Mouse (Mus musculus) neural tube, embryonic 14.5 days (tissue): ENCODE results near the gene Msmb. TPM values are rescaled to one million over a fixed set of nuclear protein-coding genes. Genes with fewer than 3 reads are reported as not detected.

Source experiments
- ATAC-seq: fragments of 200-750 bp; cut with Nextera tagmentation; 2 replicates; pipeline ENCODE4 v1.8.0; 2017; ENCODE audit warnings: low read depth, mild to moderate bottlenecking, moderate TSS enrichment, moderate library complexity
- H3K27ac ChIP-seq: fragments of 300-500 bp; sonication (generic); 2 replicates; pipeline ENCODE4 v1.5.1; 2014; ENCODE audit warnings: low read depth, mild to moderate bottlenecking, control low read depth, low read length, moderate library complexity, mixed read lengths
- H3K27me3 ChIP-seq: fragments of 300-500 bp; sonication (generic); 2 replicates; pipeline ENCODE4 v1.6.1; 2014; ENCODE audit warnings: low read length; ENCODE audit not compliant: control insufficient read depth, insufficient read depth
- H3K36me3 ChIP-seq: fragments of 300-500 bp; sonication (generic); 2 replicates; pipeline ENCODE4 v1.6.1; 2014; ENCODE audit warnings: low read length, mixed read lengths; ENCODE audit not compliant: control insufficient read depth, insufficient read depth
- H3K4me1 ChIP-seq: fragments of 300-500 bp; sonication (generic); 2 replicates; pipeline ENCODE4 v1.6.1; 2014; ENCODE audit warnings: low read length; ENCODE audit not compliant: control insufficient read depth, insufficient read depth
- H3K4me2 ChIP-seq: fragments of 300-500 bp; sonication (generic); 2 replicates; pipeline ENCODE4 v1.6.1; 2014; ENCODE audit warnings: mild to moderate bottlenecking, low read depth, low read length, control low read depth
- H3K4me3 ChIP-seq: fragments of 300-500 bp; sonication (generic); 2 replicates; pipeline ENCODE4 v1.5.1; 2014; ENCODE audit warnings: low read depth, low read length, control low read depth, mixed read lengths
- H3K9ac ChIP-seq: fragments of 300-500 bp; sonication (generic); replicated peaks from 2 replicates; pipeline ENCODE4 v1.6.1; 2014; ENCODE audit warnings: low read depth, mild to moderate bottlenecking, control low read depth, low read length, mixed read lengths
- H3K9me3 ChIP-seq: fragments of 300-500 bp; sonication (generic); 2 replicates; pipeline ENCODE4 v1.6.1; 2016; ENCODE audit warnings: low read length; ENCODE audit not compliant: control insufficient read depth
- WGBS: fragments of 180-500 bp; shearing (Covaris S2); extraction: QIAGEN DNeasy Blood & Tissue Kit; methylation state at CpG from one replicate; pipeline ENCODE4 v1.1.7; 2014; 5-methylcytosine and 5-hydroxymethylcytosine counted together
- polyA plus RNA-seq: library from polyadenylated mRNA; unstranded; fragments of >200 nt; fragmentation: Nextera tagmentation; extraction: Ambion mirVana; gene quantifications from 2 replicates; pipeline ENCODE4 v1.2.1, GENCODE M21; 2014

The Msmb gene
- not detected in 2 replicates for polyA plus RNA-seq

DNA sequence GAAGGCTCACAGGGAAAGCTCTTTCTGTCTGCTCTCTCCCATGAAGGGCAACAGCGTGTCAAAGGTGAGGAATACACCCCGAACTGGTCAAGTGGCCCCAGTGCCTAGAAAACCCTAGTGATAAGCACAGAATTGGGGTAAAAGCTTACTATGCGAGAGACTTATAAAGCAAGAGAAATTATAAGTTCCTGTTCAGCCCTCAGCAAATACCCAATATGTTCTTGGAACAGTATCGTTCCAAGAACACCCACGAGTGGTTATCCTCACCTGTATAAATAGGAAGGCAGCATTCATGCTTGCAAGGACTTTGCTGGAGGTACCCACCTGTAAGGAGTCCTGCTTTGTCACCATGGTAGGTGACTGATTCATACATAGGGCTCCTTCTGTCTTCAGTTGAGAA is at the start of gene Msmb:
Msmb (plus strand) TSS at position 301 of the 400 bp plus-strand sequence.
- Histone ChIP-seq H3K9me3 (no peaks in the 10 kb centered on the region), H3K4me2 (no peak within 1 kb of the TSS), H3K36me3 (no peaks in the 10 kb centered on the region), H3K27ac (no peak within 1 kb of the TSS), H3K4me1 (no peaks in the 10 kb centered on the region), H3K9ac (no peak within 1 kb of the TSS), H3K4me3 (no peak within 1 kb of the TSS), H3K27me3 (no peaks in the 10 kb centered on the region)
- ATAC-seq: no peak
- WGBS: 90% methylated on average over 5 of the region's 5 CpGs

DNA sequence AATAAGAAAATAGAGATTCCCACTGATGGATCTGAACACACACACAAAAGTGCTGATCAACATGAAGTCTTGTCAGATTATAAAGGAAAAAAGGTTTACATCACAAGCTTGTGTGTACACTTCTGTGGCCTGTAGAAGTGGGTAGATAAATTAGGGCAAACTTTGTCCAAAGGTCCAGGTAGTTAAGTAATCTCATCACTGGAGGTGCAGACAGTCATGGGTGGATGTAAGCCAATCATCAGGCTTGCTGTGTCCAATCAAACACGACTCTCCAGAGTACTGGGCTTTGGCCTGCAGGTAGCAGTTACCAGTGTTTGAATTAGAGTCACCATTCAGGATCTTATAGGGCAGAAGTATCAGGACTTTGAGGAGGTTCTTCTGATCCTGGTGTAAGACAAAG is 48.8 kb upstream of the Msmb start:
- 74% methylated on average over 1 of the region's 1 CpGs for WGBS

DNA sequence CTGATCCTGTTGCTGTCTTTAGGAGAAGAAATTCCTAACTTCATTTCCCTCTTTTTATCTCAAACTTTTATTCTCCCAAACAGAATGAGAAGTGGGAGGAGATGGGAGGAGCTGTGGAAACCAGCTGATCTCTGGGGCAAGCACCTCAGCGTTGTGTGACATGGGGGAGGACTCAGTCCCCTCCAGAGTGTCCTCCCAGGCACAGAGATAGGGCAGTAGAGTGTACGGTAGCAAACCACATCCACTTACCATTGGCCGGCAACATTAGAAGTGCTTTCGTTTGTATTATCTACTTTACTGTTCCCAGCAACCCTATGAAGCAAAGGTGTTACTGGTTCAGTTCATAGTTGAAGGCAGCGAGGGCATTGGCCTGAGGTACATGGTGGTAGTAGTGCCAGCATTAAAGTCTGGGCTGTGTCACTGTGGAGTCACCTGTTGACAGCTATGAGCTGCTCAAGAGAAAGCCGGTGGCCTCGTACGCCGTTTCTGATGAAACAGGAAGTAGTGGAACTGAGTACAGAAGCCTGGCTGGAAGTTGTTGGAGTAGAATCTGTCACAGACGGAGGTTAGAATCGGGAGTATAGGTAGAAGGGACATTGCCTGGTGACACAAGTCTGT is 48.2 kb upstream of the Msmb start:
- no peaks in the 10 kb centered on the region for H3K9me3 ChIP-seq
- ATAC-seq: no peak
- H3K4me1 ChIP-seq: no peaks in the 10 kb centered on the region
- H3K27me3 ChIP-seq: no peaks in the 10 kb centered on the region
- 95% methylated on average over 11 of the region's 11 CpGs for WGBS
- H3K27ac ChIP-seq: no peak overlapping the region
- H3K36me3 ChIP-seq: peaks cover 26% of the 10 kb centered on the region
- no peak overlapping the region for H3K4me3 ChIP-seq
- H3K4me2 ChIP-seq: no peak overlapping the region
- H3K9ac ChIP-seq: no peak overlapping the region

More for the DNA sequence above, 48.8 kb upstream of the Msmb start:
- no peaks in the 10 kb centered on the region for H3K4me1 ChIP-seq
- H3K9ac ChIP-seq: no peak overlapping the region
- ATAC-seq: no peak
- no peaks in the 10 kb centered on the region for H3K27me3 ChIP-seq
- H3K4me2 ChIP-seq: no peak overlapping the region
- no peak overlapping the region for H3K27ac ChIP-seq
- H3K4me3 ChIP-seq: no peak overlapping the region
- H3K36me3 ChIP-seq: peaks cover 20% of the 10 kb centered on the region
- no peaks in the 10 kb centered on the region for H3K9me3 ChIP-seq

DNA sequence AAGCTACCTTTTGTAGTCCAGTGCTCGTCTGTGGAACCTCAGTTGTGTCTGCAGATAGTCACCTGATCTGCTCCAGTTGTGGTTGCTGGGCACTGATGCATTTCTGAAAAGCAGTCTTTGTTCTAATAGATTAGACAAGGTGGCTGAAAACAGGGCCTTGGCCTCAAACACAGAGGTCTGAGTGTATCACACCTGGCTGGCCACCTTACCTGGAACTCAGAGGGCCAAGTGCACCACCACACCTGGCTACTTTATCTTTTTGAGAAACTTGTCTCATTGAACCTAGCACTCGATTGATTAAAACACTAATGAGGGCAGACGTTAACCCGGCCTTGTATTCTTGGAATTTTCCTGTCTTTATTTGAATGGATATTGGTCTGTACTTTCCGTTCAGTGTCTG is 46.2 kb upstream of the Msmb start:
- WGBS: 90% methylated on average over 5 of the region's 5 CpGs
- Histone ChIP-seq H3K36me3 (peaks cover 36% of the 10 kb centered on the region), H3K4me3 (no peak overlapping the region), H3K9ac (no peak overlapping the region), H3K4me1 (no peaks in the 10 kb centered on the region), H3K9me3 (no peaks in the 10 kb centered on the region), H3K27ac (no peak overlapping the region), H3K4me2 (no peak overlapping the region), H3K27me3 (no peaks in the 10 kb centered on the region)
- ATAC-seq: no peak

DNA sequence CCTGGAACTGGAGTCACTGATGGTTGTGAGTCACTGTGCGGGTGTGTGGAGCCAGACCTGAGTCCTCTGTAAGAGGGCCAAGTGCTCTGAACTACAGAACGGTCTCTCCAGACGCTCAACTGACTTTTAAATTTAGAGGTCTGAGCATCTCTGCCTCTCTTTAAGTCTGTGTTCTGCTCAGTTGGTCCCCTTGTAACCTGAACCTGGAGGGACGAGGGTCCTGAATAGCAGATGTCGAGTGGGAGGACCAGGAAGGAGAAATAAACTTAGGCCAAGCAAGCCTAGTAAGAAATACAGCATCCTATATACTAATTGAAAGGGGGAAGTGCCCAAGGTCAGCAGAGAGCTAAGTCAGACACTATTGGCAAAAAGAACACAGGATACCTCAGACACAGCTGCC is 45.1 kb upstream of the Msmb start:
- H3K27me3 ChIP-seq: no peaks in the 10 kb centered on the region
- WGBS: 91% methylated on average over 5 of the region's 5 CpGs
- no peaks in the 10 kb centered on the region for H3K9me3 ChIP-seq
- no peak overlapping the region for H3K4me2 ChIP-seq
- peaks cover 36% of the 10 kb centered on the region for H3K36me3 ChIP-seq
- no peaks in the 10 kb centered on the region for H3K4me1 ChIP-seq
- H3K4me3 ChIP-seq: no peak overlapping the region
- no peak for ATAC-seq
- no peak overlapping the region for H3K9ac ChIP-seq
- no peak overlapping the region for H3K27ac ChIP-seq

DNA sequence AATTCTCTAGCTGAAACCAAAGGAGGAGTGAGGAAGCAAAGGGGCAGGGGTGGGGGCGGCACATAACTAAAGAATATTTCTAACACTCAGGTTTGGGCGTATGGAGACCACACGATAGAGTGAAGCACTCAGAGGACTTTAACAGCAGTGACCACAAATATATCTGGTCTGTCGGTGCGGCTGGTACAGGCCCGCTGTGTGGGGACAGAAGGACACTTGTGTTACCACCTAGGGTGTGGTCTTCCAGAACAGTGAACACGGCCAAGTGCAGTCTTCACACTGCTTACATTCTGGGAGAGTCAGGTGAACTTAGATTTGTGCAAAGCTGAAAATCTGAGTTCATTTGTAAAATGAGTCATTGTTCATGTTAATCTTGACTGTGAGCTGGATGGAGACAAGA is 44.1 kb upstream of the Msmb start:
- no peak overlapping the region for H3K9ac ChIP-seq
- H3K27me3 ChIP-seq: no peaks in the 10 kb centered on the region
- no peak overlapping the region for H3K4me3 ChIP-seq
- H3K4me1 ChIP-seq: no peaks in the 10 kb centered on the region
- no peak for ATAC-seq
- H3K36me3 ChIP-seq: peaks cover 35% of the 10 kb centered on the region
- H3K9me3 ChIP-seq: no peaks in the 10 kb centered on the region
- H3K27ac ChIP-seq: no peak overlapping the region
- WGBS: 94% methylated on average over 7 of the region's 7 CpGs
- H3K4me2 ChIP-seq: no peak overlapping the region

DNA sequence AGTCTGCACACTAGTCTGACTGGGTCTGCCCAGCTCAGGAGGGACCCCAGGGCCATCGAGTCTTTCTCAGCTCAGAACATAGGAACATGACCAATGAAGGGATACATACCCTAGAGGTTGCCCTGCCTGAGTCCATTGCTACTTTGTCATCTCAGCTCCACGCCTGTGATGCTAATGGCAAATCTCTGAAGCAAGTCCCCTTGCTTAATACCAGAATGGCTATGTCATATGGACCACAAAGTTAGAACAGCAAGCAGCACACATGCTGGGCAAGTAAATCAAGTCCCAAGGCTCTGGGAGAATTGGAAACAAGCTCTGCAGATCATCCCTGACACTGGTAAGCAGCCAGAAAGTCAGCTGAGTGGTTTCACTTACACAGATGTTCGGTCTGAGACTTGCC is 42.9 kb upstream of the Msmb start:
- Histone ChIP-seq H3K9ac (no peak overlapping the region), H3K36me3 (peaks cover 35% of the 10 kb centered on the region)

DNA sequence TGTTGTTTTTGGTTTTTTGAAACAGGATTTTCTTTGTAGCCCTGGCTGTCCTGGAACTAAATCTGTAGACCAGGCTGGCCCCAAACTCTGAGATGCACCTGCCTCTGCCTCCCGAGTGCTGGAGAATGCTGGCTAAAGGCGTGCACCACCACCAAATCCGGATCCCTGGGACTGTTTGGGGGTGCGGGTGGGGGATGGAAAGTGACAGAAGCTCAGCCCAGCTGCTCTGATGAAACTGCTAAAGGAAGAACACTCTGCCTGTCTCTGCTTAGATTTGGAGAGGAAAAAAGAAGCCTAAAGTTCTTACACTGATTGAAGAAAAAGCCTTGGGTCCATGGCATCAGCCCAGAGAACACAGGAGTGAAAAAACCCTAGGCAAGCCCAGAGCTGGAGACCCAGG is 38.3 kb upstream of the Msmb start:
- ATAC-seq: no peak
- Histone ChIP-seq H3K27ac (no peak overlapping the region), H3K4me2 (no peak overlapping the region), H3K4me3 (no peak overlapping the region), H3K27me3 (no peaks in the 10 kb centered on the region), H3K36me3 (peaks cover 15% of the 10 kb centered on the region; the same call in 1 of the 2 replicates), H3K4me1 (no peaks in the 10 kb centered on the region), H3K9ac (no peak overlapping the region), H3K9me3 (no peaks in the 10 kb centered on the region)
- WGBS: 92% methylated on average over 4 of the region's 4 CpGs

More for the DNA sequence above, 42.9 kb upstream of the Msmb start:
- no peak for ATAC-seq
- 93% methylated on average over 3 of the region's 3 CpGs for WGBS
- Histone ChIP-seq H3K27me3 (no peaks in the 10 kb centered on the region), H3K4me3 (no peak overlapping the region), H3K27ac (no peak overlapping the region), H3K4me2 (no peak overlapping the region), H3K9me3 (no peaks in the 10 kb centered on the region), H3K4me1 (no peaks in the 10 kb centered on the region)

DNA sequence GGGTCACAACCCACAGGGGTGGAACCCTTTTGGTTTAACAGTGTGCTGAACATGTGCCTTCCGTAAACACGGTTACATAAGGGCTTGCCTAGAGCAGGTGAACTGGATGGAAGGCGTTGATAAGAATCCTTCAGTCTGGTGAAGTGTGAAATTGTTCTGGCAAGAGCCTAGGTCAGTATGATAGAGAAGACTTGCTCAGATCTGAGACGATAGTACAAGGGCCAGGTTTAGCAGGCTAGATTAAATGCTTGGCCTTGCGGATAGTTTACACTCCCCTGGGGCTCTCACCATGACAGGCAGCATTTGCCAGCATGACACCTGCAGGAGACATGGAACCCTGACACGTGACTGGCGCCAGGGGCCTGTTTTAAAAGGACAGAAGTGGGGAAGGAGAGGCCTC is 36.2 kb upstream of the Msmb start:
- ATAC-seq: no peak
- 66% methylated on average over 7 of the region's 7 CpGs for WGBS
- no peak overlapping the region for H3K27ac ChIP-seq

More for the DNA sequence above, 36.2 kb upstream of the Msmb start:
- Histone ChIP-seq H3K4me3 (no peak overlapping the region), H3K27me3 (no peaks in the 10 kb centered on the region), H3K9ac (no peak overlapping the region), H3K4me2 (no peak overlapping the region), H3K9me3 (no peaks in the 10 kb centered on the region), H3K36me3 (0 out of 2 replicates have a peak, but pooled peaks cover 5% of the 10 kb centered on the region), H3K4me1 (no peaks in the 10 kb centered on the region)
